Comparison of ENCODE assay signal across 8 mouse cellular contexts in the genomic region with DNA sequence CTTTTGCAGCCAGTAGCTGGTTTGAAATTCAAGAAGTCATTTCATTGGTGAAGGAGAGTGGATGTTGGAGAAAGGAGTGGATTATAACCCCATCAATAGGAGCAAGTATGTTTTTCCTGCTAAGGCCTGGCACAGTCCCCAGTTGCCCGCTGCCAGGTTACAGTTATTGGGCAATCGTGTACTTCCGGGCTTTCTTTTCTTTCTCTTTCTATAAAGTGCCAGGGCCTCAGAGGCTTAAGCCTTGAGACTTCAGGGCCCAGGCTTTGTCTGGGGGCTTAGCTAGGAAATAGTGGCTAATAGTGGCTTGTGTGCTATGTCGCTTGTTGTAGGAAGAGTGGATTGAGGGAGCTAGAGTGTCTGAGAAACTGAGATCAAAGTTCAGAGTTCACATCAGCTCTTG. TPM values are rescaled to one million over a fixed set of nuclear protein-coding genes. Genes with fewer than 3 reads are reported as not detected.
DNase-seq lines count a peak whose midpoint lies in the region; ATAC-seq and TF ChIP-seq lines count a peak whose summit lies in the region.

No protein-coding gene starts in this region.

- peaks cover 43% of the 10 kb centered on the region for H3K4me1 ChIP-seq in liver, embryonic 15.5 days (replicated peaks)
- peaks cover 50% of the 10 kb centered on the region for H3K4me1 ChIP-seq in neural tube, embryonic 15.5 days

- H3K9me3 ChIP-seq in liver, embryonic 15.5 days (replicated peaks): no peaks in the 10 kb centered on the region
- no peaks in the 10 kb centered on the region for H3K9me3 ChIP-seq in neural tube, embryonic 15.5 days (replicated peaks)

- peaks cover 67% of the 10 kb centered on the region for H3K27me3 ChIP-seq in liver, embryonic 15.5 days
- 0 out of 2 replicates have a peak, but pooled peaks cover 11% of the 10 kb centered on the region for H3K27me3 ChIP-seq in neural tube, embryonic 15.5 days (replicated peaks)

- DNase-seq in thymus, postnatal 25 days: peak; percentile 11
- no peak for DNase-seq in thymus, postnatal 4 days
- no peak for DNase-seq in layer of hippocampus, adult 2 months (ENCODE audit: low spot score in 2 of 2)
- DNase-seq in thymus, postnatal 14 days: no peak

- H3K9ac ChIP-seq in liver, embryonic 15.5 days: no peak overlapping the region
- H3K9ac ChIP-seq in neural tube, embryonic 15.5 days (replicated peaks): no peak overlapping the region

- peak overlapping the region; percentile 74 for H3K4me2 ChIP-seq in liver, embryonic 15.5 days
- peak overlapping the region; percentile 85 for H3K4me2 ChIP-seq in neural tube, embryonic 15.5 days

- peak overlapping the region; percentile 58 for H3K4me3 ChIP-seq in liver, embryonic 15.5 days (replicated peaks)
- H3K4me3 ChIP-seq in neural tube, embryonic 15.5 days (replicated peaks): no peak overlapping the region; the same call in 1 of the 2 replicates
- H3K4me3 ChIP-seq in layer of hippocampus, adult 2 months: no peak overlapping the region

- no peak for TF ChIP-seq CTCF in layer of hippocampus, adult 2 months (conservative IDR thresholded peaks at IDR 0.05)

- peak overlapping the region; percentile 54 for H3K27ac ChIP-seq in liver, embryonic 15.5 days (replicated peaks)
- H3K27ac ChIP-seq in neural tube, embryonic 15.5 days (replicated peaks): peak overlapping the region; percentile 23; the same call in 1 of the 2 replicates
- H3K27ac ChIP-seq in layer of hippocampus, adult 2 months: no peak overlapping the region

- H3K36me3 ChIP-seq in liver, embryonic 15.5 days (replicated peaks): no peaks in the 10 kb centered on the region
- H3K36me3 ChIP-seq in neural tube, embryonic 15.5 days: no peaks in the 10 kb centered on the region

- whole genome bisulfite sequencing in liver, embryonic 15.5 days (ENCODE audit: insufficient replicate concordance): 61% methylated on average over 4 of the region's 4 CpGs
- WGBS in neural tube, embryonic 15.5 days: 25% methylated on average over 4 of the region's 4 CpGs

- ATAC-seq in granulocyte monocyte progenitor cell, adult 5-6 weeks (replicated peaks; ENCODE audit: poor library complexity, severe bottlenecking): peak; percentile 14
- no peak for ATAC-seq in liver, embryonic 15.5 days (ENCODE audit: insufficient read depth)
- no peak for ATAC-seq in neural tube, embryonic 15.5 days (ENCODE audit: low FRiP score)
- ATAC-seq in erythroblast, adult 5-6 weeks (replicated peaks; ENCODE audit: low FRiP score, poor library complexity, severe bottlenecking): no peak

RNA-seq across cellular contexts. Expression of gene Nuak2, which starts 1.5 kb away (rescaled TPM):
- 37.2 and 40.4 TPM in 2 replicates for total RNA-seq in granulocyte monocyte progenitor cell, adult 5-6 weeks (2014; fragmentation: Nextera tagmentation)
- total RNA-seq in granulocyte monocyte progenitor cell, adult 5-6 weeks (2017): 19.3 and 21.7 TPM in 2 replicates
- polyA plus RNA-seq in liver, embryonic 15.5 days (2015; fragmentation: Nextera tagmentation; extraction: Ambion mirVana): 3.1 and 3.6 TPM in 2 replicates
- polyA plus RNA-seq in neural tube, embryonic 15.5 days (2015; fragmentation: Nextera tagmentation; extraction: Ambion mirVana): 6.6 and 7.1 TPM in 2 replicates
- 4.4 and 7.7 TPM in 2 replicates for total RNA-seq in erythroblast, adult 5-6 weeks (2015; ENCODE audit: low replicate concordance)
- 1.8 and 3.7 TPM in 2 replicates for total RNA-seq in erythroblast, adult 5-6 weeks (2017; ENCODE audit: low replicate concordance)
- 1 to 10 TPM in 1 of 2 experiments, under 1 TPM in 1; 0.76 to 1.7 TPM for total RNA-seq in layer of hippocampus, adult 2 months (2021)

RNA-seq across cellular contexts. Expression of gene Klhdc8a, which starts 19.0 kb away (rescaled TPM):
- not detected in 2 replicates for total RNA-seq in granulocyte monocyte progenitor cell, adult 5-6 weeks (2014; fragmentation: Nextera tagmentation)
- not detected in 2 replicates for total RNA-seq in granulocyte monocyte progenitor cell, adult 5-6 weeks (2017)
- polyA plus RNA-seq in liver, embryonic 15.5 days (2015; fragmentation: Nextera tagmentation; extraction: Ambion mirVana): 0.07 and 0.08 TPM in 2 replicates
- polyA plus RNA-seq in neural tube, embryonic 15.5 days (2015; fragmentation: Nextera tagmentation; extraction: Ambion mirVana): 7.5 TPM in 2 replicates
- total RNA-seq in erythroblast, adult 5-6 weeks (2015; ENCODE audit: low replicate concordance): not detected in 2 replicates
- not detected in 2 replicates for total RNA-seq in erythroblast, adult 5-6 weeks (2017; ENCODE audit: low replicate concordance)
- 1 to 10 TPM; 4.0 to 4.3 TPM for total RNA-seq in layer of hippocampus, adult 2 months (2021)

Comparison
In these comparisons a context has a peak if more than half of its experiments do, and no peak if none do; other contexts are left out.
1. RNA of gene Klhdc8a, which starts 19.0 kb away (total RNA-seq): 4.0 to 4.3 TPM in layer of hippocampus, adult 2 months; not detected in granulocyte monocyte progenitor cell, adult 5-6 weeks and not detected in erythroblast, adult 5-6 weeks; every median in the first group is over 4 times any median in the second.